Mouse (Mus musculus): Measurements from ENCODE around the gene Ccdc17.
A peak's percentile ranks its signal among the peaks of the same experiment; 100 is the strongest.

The Ccdc17 gene

DNA sequence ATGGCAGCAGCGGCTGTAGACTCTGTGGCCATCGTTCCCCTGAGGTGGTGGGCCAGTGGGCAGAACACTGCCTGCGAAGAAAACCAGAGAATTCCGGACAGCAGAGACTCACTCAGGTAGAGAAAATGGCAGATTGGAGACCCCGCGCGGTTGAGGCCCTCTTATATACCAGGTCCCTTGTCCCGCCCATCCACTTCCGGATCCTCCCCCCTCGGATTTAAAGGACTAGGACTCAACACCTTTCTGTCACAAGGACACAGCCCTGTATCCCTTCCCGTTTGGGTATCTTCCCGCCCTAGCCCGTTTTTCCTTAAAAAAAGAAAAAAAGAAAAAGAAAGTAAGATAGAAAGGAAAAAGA lies 30.9 kb downstream of the Ccdc17 start:
- TF ChIP-seq GATA4 (IDR thresholded peaks at IDR 0.05; ENCODE audit: insufficient replicate concordance, low read length) = 0 out of 2 replicates have a peak, but pooled peaks have one; percentile 1

DNA sequence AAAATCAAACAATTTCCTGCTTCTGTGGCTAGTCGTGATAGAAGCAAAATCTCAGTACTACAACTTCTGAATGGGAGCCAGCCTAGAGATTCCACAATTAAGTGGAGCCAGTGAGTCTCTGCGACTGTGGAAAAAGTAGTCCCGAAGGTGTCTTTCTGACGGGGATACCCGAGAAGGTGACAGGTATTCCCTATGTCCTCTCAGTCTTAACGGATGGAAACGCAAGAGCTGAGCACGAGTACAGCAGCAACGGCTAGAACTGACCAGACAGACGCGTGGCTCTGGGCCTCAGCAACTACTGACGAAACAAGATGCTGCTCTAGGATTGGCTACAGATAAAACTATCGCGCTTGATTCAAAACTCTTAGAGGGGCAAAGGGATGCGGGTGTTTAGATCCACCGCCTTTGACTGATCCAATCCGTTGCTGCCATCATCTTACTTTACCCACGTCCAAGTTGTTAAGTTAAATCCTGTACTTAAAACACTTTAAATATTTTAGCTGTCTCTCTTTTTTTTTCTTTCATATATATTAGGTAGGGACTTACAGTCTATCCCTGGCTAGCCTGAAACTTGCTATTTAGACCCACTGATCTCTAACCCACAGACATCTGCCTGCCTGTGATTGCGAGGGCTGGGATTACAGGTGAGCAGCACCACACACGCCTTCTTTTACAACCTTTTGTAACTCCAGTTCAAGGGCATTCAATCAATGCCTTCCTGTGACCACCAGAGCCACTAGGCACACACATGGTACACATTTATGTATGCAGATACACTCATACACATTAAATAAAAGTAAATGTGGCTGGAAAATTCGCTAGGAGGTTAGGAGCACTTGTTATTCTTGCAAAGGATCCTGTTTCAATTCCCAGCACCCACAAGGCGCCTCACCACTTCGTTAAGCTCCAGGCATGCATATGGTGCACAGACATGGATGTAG lies 31.5 kb downstream of the Ccdc17 start, which contains the start of gene Nasp:
Nasp (minus strand) TSS at position 220 of the 941 bp plus-strand sequence.
- peak; percentile 19; the same call in 1 of the 2 replicates for TF ChIP-seq GATA4 (IDR thresholded peaks at IDR 0.05; ENCODE audit: insufficient replicate concordance, low read length)

DNA sequence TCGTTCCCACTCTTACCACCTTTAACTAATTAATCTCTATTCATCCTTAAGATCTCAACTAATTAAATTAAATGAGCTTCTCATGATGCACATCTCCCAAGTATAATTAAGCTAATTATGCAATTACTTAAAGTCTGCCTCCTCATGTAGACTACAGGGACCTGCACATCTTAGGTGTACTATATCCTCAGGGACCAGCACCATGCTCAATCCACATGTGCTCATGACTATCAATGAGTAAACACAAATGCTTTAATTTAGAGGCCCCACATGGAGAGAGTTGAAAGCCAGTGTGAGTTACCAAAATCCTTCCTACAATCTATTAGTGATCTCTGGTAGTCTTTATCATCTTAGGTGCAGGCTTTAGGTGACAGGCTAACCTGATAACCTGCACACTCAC lies 38.7 kb downstream of the Ccdc17 start:
- no peak for TF ChIP-seq GATA4 (IDR thresholded peaks at IDR 0.05; ENCODE audit: insufficient replicate concordance, low read length)

DNA sequence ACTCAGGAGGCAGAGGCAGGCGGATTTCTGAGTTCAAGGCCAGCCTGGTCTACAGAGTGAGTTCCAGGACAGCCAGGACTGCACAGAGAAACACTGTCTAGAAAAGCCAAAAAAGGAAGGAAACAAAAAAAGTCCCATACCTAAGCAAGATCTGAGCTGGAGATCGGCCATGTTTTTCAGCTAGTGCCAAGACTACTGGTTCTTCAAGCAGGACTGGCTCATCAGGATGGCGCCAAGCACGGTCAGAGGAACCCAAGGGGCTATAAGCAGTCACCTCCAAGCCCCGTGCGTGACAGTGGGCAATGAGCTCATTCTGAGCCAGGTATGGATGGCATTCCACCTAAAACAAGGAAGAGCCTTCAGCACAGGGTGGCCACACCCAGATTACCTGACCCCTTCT lies 42.4 kb downstream of the Ccdc17 start:
- no peak for TF ChIP-seq GATA4 (IDR thresholded peaks at IDR 0.05; ENCODE audit: insufficient replicate concordance, low read length)

DNA sequence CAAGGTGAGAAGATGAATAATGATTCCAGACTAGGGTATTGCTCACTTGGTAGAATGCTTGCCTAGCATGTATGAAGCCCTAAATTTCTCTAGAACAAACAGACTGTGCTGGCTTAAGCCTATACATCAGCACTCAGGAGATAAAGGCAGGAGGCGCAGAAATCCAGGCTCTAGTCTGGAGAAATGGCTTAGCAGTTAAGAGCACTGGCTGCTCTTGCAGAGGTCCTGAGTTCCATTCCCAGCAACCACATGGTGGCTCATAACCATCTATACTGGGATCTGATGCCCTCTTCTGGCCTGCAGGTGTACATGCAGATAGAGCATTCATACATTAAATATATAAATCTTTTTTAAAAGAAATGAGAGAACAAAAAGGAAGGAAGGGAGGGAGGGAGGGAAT lies 45.6 kb downstream of the Ccdc17 start:
- TF ChIP-seq GATA4 (IDR thresholded peaks at IDR 0.05; ENCODE audit: insufficient replicate concordance, low read length) = no peak

DNA sequence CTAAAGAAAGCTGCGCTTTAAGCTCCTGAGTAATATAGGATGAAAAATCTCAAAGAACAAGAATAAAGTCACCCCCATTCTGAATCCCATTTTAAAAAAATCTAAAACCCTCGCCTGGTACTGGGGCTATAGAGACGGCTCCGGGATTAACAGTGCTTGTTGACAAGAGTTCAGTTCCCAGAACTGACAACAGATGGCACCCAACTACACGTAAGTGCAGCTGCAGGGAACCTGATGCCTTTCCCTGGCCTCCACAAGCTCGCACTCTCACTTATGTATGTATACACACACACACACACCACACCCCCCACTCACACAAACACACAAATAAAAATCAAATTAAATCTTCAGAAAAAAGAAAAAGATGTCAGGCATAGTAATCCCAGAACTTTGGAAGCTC lies 47.9 kb downstream of the Ccdc17 start:
- TF ChIP-seq GATA4 (IDR thresholded peaks at IDR 0.05; ENCODE audit: insufficient replicate concordance, low read length) = no peak

DNA sequence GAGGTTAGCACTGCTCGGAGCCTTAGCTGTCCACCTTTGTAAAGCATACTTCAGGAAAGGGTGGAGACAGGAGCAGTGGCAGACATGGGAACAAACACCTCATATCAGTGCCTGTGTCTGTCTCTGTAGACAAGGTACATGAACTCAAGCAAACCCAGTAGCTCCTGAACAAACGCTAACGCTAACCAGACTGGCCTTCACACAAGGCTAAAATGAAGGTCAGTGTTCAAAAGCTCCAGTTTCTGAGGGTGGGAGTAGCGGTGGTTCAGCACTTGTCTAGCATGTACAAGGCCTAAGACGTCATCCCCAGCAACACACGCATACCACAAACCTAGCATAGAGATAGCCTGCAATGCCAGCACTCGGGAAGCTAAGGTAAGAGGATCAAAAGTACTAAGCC lies 49.2 kb downstream of the Ccdc17 start:
- no peak for TF ChIP-seq GATA4 (IDR thresholded peaks at IDR 0.05; ENCODE audit: insufficient replicate concordance, low read length)

DNA sequence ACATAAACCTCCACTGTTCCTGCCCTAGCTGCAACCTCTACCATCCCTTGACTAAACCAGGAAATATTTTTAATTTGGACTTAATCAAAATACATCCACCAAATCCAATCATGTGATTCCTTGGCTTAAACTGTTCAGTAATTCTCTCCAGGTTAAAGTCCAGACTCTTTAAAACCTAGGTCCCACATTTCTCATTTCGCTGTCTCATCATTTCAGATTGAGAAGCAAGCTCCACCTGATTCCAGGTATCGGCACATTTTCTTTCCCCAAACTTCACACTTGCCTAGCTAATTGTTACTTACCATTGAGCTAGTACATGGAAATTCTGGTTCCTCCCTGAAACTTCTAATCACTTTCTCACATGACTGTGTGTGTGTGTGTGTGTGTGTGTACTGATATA lies 53.0 kb downstream of the Ccdc17 start:
- TF ChIP-seq GATA4 (IDR thresholded peaks at IDR 0.05; ENCODE audit: insufficient replicate concordance, low read length) = no peak

Measured in liver, adult (tissue).